Mouse (Mus musculus) kidney, embryonic 16.5 days (tissue): ENCODE results near the gene Vamp4. TPM values are rescaled to one million over a fixed set of nuclear protein-coding genes. Genes with fewer than 3 reads are reported as not detected.

Source experiments
- ATAC-seq: fragments of 200-750 bp; cut with Nextera tagmentation; 2 replicates; pipeline ENCODE4 v1.8.0; 2017; ENCODE audit warnings: moderate TSS enrichment; ENCODE audit not compliant: low FRiP score, low TSS enrichment
- H3K27ac ChIP-seq: fragments of 300-500 bp; sonication (generic); 2 replicates; pipeline ENCODE4 v1.5.1; 2014; ENCODE audit warnings: low read length
- H3K27me3 ChIP-seq: fragments of 300-500 bp; sonication (generic); 2 replicates; pipeline ENCODE4 v1.6.1; 2014; ENCODE audit warnings: low read length, control low read depth, mixed read lengths; ENCODE audit not compliant: insufficient read depth
- H3K36me3 ChIP-seq: fragments of 300-500 bp; sonication (generic); 2 replicates; pipeline ENCODE4 v1.6.1; 2014; ENCODE audit warnings: low read length, control low read depth, mixed read lengths; ENCODE audit not compliant: insufficient read depth
- H3K4me1 ChIP-seq: fragments of 300-500 bp; sonication (generic); 2 replicates; pipeline ENCODE4 v1.6.1; 2014; ENCODE audit warnings: low read length, control low read depth, mixed read lengths; ENCODE audit not compliant: insufficient read depth
- H3K4me2 ChIP-seq: fragments of 300-500 bp; sonication (generic); replicated peaks from 2 replicates; pipeline ENCODE4 v1.6.1; 2014; ENCODE audit warnings: low read depth, low read length
- H3K4me3 ChIP-seq: fragments of 300-500 bp; sonication (generic); 2 replicates; pipeline ENCODE4 v1.5.1; 2014; ENCODE audit warnings: mild to moderate bottlenecking, low read length
- H3K9ac ChIP-seq: fragments of 300-500 bp; sonication (generic); replicated peaks from 2 replicates; pipeline ENCODE4 v1.6.1; 2014; ENCODE audit warnings: low read length
- H3K9me3 ChIP-seq: fragments of 300-500 bp; sonication (generic); 2 replicates; pipeline ENCODE4 v1.6.1; 2016; ENCODE audit warnings: low read length, control low read depth
- WGBS: fragments of 180-500 bp; shearing (Covaris S2); extraction: QIAGEN DNeasy Blood & Tissue Kit; methylation state at CpG from one replicate; pipeline ENCODE4 v1.1.7; 2014; 5-methylcytosine and 5-hydroxymethylcytosine counted together
- polyA plus RNA-seq: library from polyadenylated mRNA; unstranded; fragments of >200 nt; fragmentation: Nextera tagmentation; extraction: Ambion mirVana; gene quantifications from 2 replicates; pipeline ENCODE4 v1.2.1, GENCODE M21; 2015

Vamp4 gene
- polyA plus RNA-seq, 1 experiment from 2014 or later = 52.6 TPM

DNA sequence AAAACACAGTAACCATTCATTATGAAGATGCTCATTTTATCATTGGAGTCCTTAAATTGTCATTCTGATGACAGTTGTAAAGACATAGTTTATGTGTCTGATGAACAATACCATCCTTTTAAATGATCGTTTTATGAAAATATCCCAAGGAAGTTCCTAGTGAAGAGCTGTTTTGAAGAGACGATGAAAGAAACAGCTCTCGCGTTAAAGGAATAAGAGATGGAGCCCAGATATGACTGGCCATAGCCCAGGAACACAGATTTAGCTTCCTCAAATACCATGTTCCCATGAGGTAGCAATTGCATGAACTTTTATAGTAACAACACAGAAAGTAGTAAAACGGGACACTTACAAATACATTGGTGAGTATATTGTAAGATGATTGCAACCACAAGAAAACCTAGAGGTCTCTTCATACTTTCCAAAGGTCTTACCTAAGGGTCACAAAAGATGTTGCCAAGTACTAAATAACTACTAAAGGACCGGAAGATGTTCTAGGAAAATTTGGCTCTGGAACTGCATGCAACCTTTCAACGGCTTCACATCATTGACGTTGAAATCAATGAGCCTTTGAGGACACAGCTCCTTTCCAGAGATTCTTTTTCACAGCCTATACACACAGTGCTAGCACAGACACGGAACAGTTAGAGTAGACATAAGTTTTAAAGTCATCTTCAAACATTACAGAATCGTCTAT, 21.2 kb upstream of the Vamp4 start:
- peaks cover 16% of the 10 kb centered on the region for H3K36me3 ChIP-seq
- H3K4me2 ChIP-seq = peak overlapping the region; percentile 95
- no peaks in the 10 kb centered on the region for H3K27me3 ChIP-seq
- H3K27ac ChIP-seq = peak overlapping the region; percentile 79
- peak overlapping the region; percentile 85 for H3K4me3 ChIP-seq
- H3K9ac ChIP-seq = peak overlapping the region; percentile 79
- H3K4me1 ChIP-seq = peaks cover 14% of the 10 kb centered on the region
- ATAC-seq = no peak
- 64% methylated on average over 10 of the region's 10 CpGs for WGBS
- no peaks in the 10 kb centered on the region for H3K9me3 ChIP-seq

DNA sequence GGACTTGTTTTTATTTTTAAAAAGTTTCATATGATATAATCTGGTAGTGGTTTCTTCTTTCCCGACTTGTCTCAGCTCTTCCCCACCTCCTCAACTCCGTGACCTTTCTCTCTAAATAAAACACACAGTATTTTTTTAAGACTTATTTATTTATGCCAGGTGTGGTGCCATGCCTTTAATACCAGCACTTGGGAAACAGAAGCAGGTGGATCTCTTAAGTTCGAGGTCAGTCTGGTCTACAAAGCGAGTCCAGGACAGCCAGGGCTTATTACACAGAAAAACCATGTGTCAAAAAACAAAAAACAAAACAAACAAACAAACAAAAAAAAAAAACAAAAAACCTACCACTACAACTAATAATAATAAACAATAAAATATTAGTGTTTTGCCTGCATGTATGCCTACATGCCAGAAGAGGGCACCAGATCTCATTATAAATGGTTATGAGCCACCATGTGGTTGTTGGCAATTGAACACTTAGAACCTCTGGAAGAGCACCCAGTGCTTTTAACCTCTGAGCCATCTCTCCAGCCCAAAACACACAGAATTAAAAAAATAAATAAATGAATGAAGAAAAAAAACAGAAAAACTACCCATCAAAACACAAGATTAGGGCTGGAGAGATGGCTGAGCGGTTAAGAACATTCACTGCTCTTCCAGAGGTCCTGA, 20.6 kb upstream of the Vamp4 start:
- 72% methylated on average over 5 of the region's 5 CpGs for WGBS
- ATAC-seq = no peak

DNA sequence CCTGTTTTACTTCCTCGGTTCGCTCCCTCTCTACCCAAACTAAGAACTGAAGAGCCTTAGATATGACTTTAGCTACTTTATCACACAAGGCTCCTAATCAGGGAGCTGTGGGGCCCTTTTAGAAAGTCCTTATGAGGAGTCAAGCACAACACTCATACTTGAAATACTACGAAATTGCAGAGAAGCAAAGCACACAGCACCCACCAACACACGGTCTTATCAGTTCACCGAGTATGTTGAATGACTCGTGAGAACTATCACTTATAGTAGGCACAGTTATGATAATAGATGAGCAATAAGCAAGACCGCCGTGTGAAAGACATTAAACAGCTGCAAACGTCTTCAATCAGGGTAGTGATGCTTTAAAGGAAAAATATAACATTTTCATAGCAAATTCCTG, 17.4 kb upstream of the Vamp4 start:
- Histone ChIP-seq H3K9me3 (no peaks in the 10 kb centered on the region), H3K4me1 (0 out of 2 replicates have a peak, but pooled peaks cover 3% of the 10 kb centered on the region), H3K27ac (no peak overlapping the region), H3K4me2 (no peak overlapping the region), H3K27me3 (no peaks in the 10 kb centered on the region; the same call in 1 of the 2 replicates), H3K4me3 (no peak overlapping the region), H3K36me3 (no peaks in the 10 kb centered on the region), H3K9ac (no peak overlapping the region)
- 87% methylated on average over 9 of the region's 9 CpGs for WGBS
- no peak for ATAC-seq

More for the DNA sequence above, 20.6 kb upstream of the Vamp4 start:
- Histone ChIP-seq H3K27me3 (no peaks in the 10 kb centered on the region), H3K4me3 (no peak overlapping the region), H3K27ac (no peak overlapping the region), H3K9me3 (no peaks in the 10 kb centered on the region), H3K4me1 (peaks cover 14% of the 10 kb centered on the region), H3K36me3 (peaks cover 12% of the 10 kb centered on the region; the same call in 1 of the 2 replicates), H3K9ac (no peak overlapping the region), H3K4me2 (no peak overlapping the region)

DNA sequence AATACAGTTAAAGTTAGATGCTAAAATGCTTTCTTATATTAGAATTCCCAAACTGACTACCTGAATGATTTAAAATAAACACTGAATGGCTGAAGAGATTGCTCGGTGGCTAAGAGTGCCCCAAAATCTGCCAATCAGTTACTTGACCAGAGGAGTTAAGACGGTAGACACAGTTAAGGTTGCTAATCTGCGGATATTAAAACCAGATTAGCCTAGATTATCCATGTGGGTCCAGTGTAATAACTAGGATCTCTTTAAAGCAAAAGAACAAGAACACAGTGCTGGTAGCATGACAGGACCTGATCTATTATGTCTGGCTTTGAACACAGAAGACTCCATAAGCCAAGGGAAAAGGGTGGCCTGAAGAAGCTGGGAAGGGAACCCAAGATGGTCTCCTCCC, 16.1 kb upstream of the Vamp4 start:
- no peaks in the 10 kb centered on the region for H3K4me1 ChIP-seq
- H3K27ac ChIP-seq = no peak overlapping the region
- no peak overlapping the region for H3K9ac ChIP-seq
- no peaks in the 10 kb centered on the region for H3K36me3 ChIP-seq
- no peak overlapping the region for H3K4me2 ChIP-seq
- no peak overlapping the region for H3K4me3 ChIP-seq
- WGBS = 89% methylated on average over 3 of the region's 3 CpGs
- H3K9me3 ChIP-seq = no peaks in the 10 kb centered on the region
- ATAC-seq = no peak
- H3K27me3 ChIP-seq = no peaks in the 10 kb centered on the region; the same call in 1 of the 2 replicates

DNA sequence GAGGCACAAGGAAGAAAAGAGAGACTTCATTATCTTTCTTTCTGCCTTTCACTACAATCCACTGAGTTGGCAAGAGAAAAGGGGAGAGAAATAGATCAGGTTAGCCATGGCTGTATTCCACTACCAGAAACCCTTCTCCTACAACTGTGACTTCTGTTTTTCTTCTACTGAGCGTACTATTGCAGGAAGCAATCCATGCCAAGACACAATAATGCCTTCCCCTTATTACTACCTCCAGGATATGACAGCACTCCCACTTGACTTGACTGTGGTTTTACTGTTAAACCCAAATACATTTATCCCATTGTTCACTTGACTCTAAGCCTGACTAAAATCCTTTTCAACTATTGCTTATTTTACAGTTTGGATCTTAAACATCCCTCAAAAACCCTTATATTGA, 7.1 kb upstream of the Vamp4 start:
- no peaks in the 10 kb centered on the region for H3K9me3 ChIP-seq
- H3K4me1 ChIP-seq = 0 out of 2 replicates have a peak, but pooled peaks cover 5% of the 10 kb centered on the region
- H3K4me2 ChIP-seq = no peak overlapping the region
- no peak overlapping the region for H3K9ac ChIP-seq
- H3K27me3 ChIP-seq = no peaks in the 10 kb centered on the region
- H3K36me3 ChIP-seq = no peaks in the 10 kb centered on the region
- H3K4me3 ChIP-seq = no peak overlapping the region
- no peak for ATAC-seq
- WGBS = 77% methylated on average over 1 of the region's 1 CpGs
- H3K27ac ChIP-seq = no peak overlapping the region

DNA sequence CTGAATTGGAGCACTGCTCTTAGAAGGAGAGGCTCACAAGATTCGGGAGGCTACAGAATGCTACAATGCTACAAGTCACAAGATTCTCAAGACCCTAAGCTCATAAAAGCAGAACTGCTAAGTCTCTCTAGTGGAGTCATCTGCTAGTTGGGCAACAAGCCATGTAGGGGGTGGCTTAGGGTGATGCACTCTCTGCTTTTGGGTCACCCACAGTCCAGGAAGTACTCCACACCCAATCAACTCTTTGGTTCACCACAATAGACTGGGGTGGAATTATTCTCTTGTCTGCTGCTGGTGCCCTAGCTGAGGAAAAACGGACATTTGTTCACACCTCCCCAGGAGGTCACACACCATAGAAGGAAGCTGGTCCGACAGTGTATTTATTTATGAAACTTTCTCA, 5.3 kb upstream of the Vamp4 start:
- Histone ChIP-seq H3K27me3 (no peaks in the 10 kb centered on the region), H3K4me2 (no peak overlapping the region), H3K4me3 (no peak overlapping the region), H3K9me3 (no peaks in the 10 kb centered on the region), H3K36me3 (no peaks in the 10 kb centered on the region), H3K9ac (no peak overlapping the region), H3K4me1 (peaks cover 11% of the 10 kb centered on the region; the same call in 1 of the 2 replicates), H3K27ac (no peak overlapping the region)
- ATAC-seq = no peak
- WGBS = 43% methylated on average over 3 of the region's 3 CpGs

DNA sequence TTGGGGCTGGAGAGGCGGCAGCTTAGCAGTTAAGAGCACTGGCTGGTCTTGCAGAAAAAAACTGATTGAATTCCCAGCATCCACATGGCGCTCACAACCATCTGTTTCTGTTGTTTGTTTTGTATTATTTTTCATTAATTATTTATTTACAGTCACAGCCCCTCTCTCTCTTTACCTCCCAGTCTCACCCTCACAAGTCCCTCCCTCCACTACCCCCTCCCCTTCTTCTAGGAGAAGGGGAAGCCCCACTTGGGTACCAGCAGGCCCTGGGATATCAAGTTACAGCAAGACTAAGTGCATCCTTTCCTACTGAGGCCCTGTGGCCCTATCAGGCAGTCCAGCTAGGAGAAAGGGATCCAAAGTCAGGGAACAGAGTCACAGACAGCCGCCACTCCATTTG, 3.0 kb upstream of the Vamp4 start:
- Histone ChIP-seq H3K9ac (no peak overlapping the region), H3K4me2 (no peak overlapping the region), H3K36me3 (no peaks in the 10 kb centered on the region), H3K27ac (no peak overlapping the region), H3K27me3 (no peaks in the 10 kb centered on the region), H3K9me3 (no peaks in the 10 kb centered on the region), H3K4me1 (peaks cover 16% of the 10 kb centered on the region), H3K4me3 (no peak overlapping the region)
- 18% methylated on average over 3 of the region's 3 CpGs for WGBS
- no peak for ATAC-seq

DNA sequence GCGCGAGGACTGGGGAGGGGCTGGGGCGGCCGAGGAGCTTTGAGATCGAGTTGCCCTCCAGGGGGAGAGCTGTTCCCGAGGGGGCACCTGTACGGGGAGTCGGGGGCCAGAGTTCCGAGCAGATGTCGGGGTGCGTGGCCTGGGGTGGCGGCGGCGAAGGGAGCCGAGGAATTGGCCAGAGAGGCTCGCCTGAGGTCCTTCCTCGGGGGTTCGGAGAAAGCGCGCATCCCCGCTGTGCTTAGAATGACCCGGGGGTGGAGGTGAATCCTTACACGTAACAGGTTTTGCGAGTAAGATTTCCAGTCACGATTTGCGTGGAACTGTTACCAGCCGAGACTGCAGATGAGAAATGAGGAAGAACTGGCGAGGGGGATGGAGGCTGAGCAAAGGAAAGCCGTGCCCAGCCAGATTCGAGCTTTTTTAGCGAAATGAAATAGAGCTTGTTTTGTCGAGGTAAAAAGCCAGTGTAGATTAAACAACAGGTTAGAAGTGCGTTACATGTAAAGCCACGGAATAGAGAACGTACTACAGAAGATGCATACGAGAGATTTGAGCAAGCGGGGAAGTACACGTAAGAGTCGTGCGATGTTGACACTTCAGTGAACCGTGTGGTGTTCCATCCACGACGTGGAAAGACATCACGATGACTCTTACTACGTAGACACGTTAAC, 751 bp downstream of the Vamp4 start:
- ATAC-seq = no peak; the same call in 1 of the 2 replicates
- peaks cover 16% of the 10 kb centered on the region for H3K4me1 ChIP-seq
- under 1% methylated on average over 44 of the region's 46 CpGs for WGBS

DNA sequence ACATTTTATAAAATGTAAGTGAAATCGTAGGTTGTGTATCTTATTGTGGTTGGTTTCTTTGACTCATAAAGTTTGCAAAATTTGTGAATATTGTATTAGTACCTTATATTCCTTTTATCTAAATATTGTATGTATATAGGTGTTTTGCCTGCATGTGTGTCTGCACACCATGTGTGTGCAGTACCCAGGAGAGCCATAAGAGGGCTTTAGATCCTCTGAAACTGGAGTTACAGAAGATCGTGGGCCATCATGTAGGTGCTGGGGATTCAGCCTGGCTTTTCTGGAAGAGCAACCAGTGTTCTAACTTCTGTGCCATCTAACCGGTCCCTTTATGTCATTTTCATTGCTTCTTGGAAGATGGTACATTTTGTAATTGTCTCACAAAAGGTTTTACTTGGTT, 4.8 kb downstream of the Vamp4 start:
- Histone ChIP-seq H3K9ac (no peak overlapping the region), H3K36me3 (peaks cover 21% of the 10 kb centered on the region), H3K9me3 (peaks cover 8% of the 10 kb centered on the region; the same call in 1 of the 2 replicates), H3K4me3 (no peak overlapping the region), H3K27ac (no peak overlapping the region), H3K4me2 (no peak overlapping the region), H3K4me1 (peaks cover 6% of the 10 kb centered on the region; the same call in 1 of the 2 replicates), H3K27me3 (no peaks in the 10 kb centered on the region)
- ATAC-seq = no peak
- WGBS = 97% methylated on average over 3 of the region's 3 CpGs

More for the DNA sequence above, 751 bp downstream of the Vamp4 start:
- H3K4me3 ChIP-seq = peak overlapping the region; percentile 96
- peaks cover 9% of the 10 kb centered on the region for H3K36me3 ChIP-seq
- peak overlapping the region; percentile 93 for H3K9ac ChIP-seq
- H3K4me2 ChIP-seq = peak overlapping the region; percentile 83
- no peaks in the 10 kb centered on the region for H3K27me3 ChIP-seq
- peak overlapping the region; percentile 94 for H3K27ac ChIP-seq
- H3K9me3 ChIP-seq = peaks cover 8% of the 10 kb centered on the region; the same call in 1 of the 2 replicates
